Mouse (Mus musculus) MEL (cell line): ENCODE data around the gene Rab1a.
A peak's percentile ranks its signal among the peaks of the same experiment; 100 is the strongest.

Source experiments
- CHD1 ChIP-seq: IDR thresholded peaks from 2 replicates; pipeline ENCODE4 v1.6.1; 2012; ENCODE audit warnings: low read depth, mild to moderate bottlenecking, inconsistent platforms, low read length, improper control_type of control experiment
- CTCF ChIP-seq, 3 experiments: IDR thresholded peaks in 2 of 3; conservative IDR thresholded peaks in 1 of 3; 2 replicates each; pipeline ENCODE4 v1.5.1; 2011 to 2012; ENCODE audit warnings: low read length in 3 of 3, low read depth in 2 of 3, mild to moderate bottlenecking in 2 of 3, improper control_type of control experiment in 1 of 3, inconsistent platforms in 1 of 3, mixed read lengths in 1 of 3, moderate library complexity in 1 of 3; ENCODE audit not compliant: control insufficient read depth in 1 of 3, insufficient read depth in 1 of 3, poor library complexity in 1 of 3, severe bottlenecking in 1 of 3
- E2F4 ChIP-seq: IDR thresholded peaks from 2 replicates; pipeline ENCODE4 v1.6.1; 2011; ENCODE audit warnings: low read depth, low read length, improper control_type of control experiment, borderline replicate concordance
- ELF1 ChIP-seq: IDR thresholded peaks from 2 replicates; pipeline ENCODE4 v1.6.1; 2014; ENCODE audit warnings: low read depth, mild to moderate bottlenecking, inconsistent platforms, low read length, improper control_type of control experiment, moderate library complexity
- EP300 ChIP-seq, 2 experiments: IDR thresholded peaks; 2 replicates each; pipeline ENCODE4 v1.6.1; 2011; ENCODE audit warnings: improper control_type of control experiment in 2 of 2, low read length in 2 of 2, low read depth in 1 of 2, mild to moderate bottlenecking in 1 of 2
- GATA1 ChIP-seq: IDR thresholded peaks from 2 replicates; pipeline ENCODE4 v1.6.1; 2011; ENCODE audit warnings: low read depth, low read length, improper control_type of control experiment
- MEF2A ChIP-seq: IDR thresholded peaks from 2 replicates; pipeline ENCODE4 v1.6.1; 2014; ENCODE audit warnings: low read depth, mild to moderate bottlenecking, inconsistent platforms, low read length, improper control_type of control experiment; ENCODE audit not compliant: poor library complexity, insufficient replicate concordance, severe bottlenecking; ENCODE audit errors: extremely low read depth
- MYC ChIP-seq: IDR thresholded peaks from 2 replicates; pipeline ENCODE4 v1.6.1; 2011; ENCODE audit warnings: low read depth, mild to moderate bottlenecking, low read length, improper control_type of control experiment, moderate library complexity
- NELFE ChIP-seq: IDR thresholded peaks from 2 replicates; pipeline ENCODE4 v1.6.1; 2011; ENCODE audit warnings: low read depth, low read length, improper control_type of control experiment
- POLR2A ChIP-seq, 2 experiments: IDR thresholded peaks; 2 replicates each; pipeline ENCODE4 v1.6.1; 2011 to 2012; ENCODE audit warnings: low read length in 2 of 2, mild to moderate bottlenecking in 2 of 2, control low read depth in 1 of 2, improper control_type of control experiment in 1 of 2, low read depth in 1 of 2, moderate library complexity in 1 of 2; ENCODE audit not compliant: control insufficient read depth in 1 of 2, insufficient read depth in 1 of 2, poor library complexity in 1 of 2
- USF2 ChIP-seq, 2 experiments: IDR thresholded peaks; 2 replicates each; pipeline ENCODE4 v1.6.1; 2011 to 2012; ENCODE audit warnings: improper control_type of control experiment in 2 of 2, low read length in 2 of 2, borderline replicate concordance in 1 of 2, inconsistent platforms in 1 of 2, low read depth in 1 of 2, mild to moderate bottlenecking in 1 of 2; ENCODE audit not compliant: insufficient read depth in 1 of 2
- ZKSCAN1 ChIP-seq: IDR thresholded peaks from 2 replicates; pipeline ENCODE4 v1.6.1; 2012; ENCODE audit warnings: low read depth, mild to moderate bottlenecking, inconsistent platforms, low read length, improper control_type of control experiment, moderate library complexity

DNA sequence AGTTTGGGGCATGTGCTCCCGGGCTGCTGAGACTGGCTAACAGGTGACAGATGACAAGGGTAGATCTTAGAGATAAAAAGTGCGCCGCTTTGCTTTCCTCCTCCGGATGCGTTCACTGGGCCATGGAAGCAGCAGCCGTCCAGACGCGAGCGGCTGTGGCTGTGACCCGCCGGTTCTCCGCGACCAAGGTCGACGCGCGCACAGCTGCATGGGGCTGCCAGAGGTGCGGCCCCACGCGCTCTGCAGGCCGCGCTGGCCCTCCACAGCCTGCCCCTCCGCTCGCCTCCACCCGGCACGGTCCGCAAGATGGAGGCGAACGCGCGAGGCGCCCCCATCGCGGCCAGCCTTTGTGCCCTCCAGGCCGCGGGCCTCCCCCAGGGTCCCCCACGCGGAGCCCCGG is 47.6 kb downstream of the Rab1a start:
- TF ChIP-seq MEF2A (no peak), ZKSCAN1 (no peak), EP300 (IDR thresholded peaks at IDR 0.05; ENCODE audit: low read depth in 1 of 2, low read length in 2 of 2) (no peak), USF2 (IDR thresholded peaks at IDR 0.05; ENCODE audit: borderline replicate concordance in 1 of 2, insufficient read depth in 1 of 2, low read depth in 1 of 2, low read length in 2 of 2) (no peak), CTCF (IDR thresholded peaks at IDR 0.05 in 2 of 3, conservative IDR thresholded peaks at IDR 0.05 in 1 of 3; ENCODE audit: control insufficient read depth in 1 of 3, insufficient read depth in 1 of 3, low read depth in 2 of 3, low read length in 3 of 3, poor library complexity in 1 of 3, severe bottlenecking in 1 of 3) (no peak), E2F4 (no peak), MYC (no peak), POLR2A (IDR thresholded peaks at IDR 0.05; ENCODE audit: control insufficient read depth in 1 of 2, insufficient read depth in 1 of 2, low read depth in 1 of 2, low read length in 2 of 2, poor library complexity in 1 of 2) (no peak), GATA1 (peak; percentile 32; the same call in 1 of the 2 replicates), CHD1 (no peak; the same call in 1 of the 2 replicates), ELF1 (no peak), NELFE (no peak)
